ENCODE assay signal across 8 mouse cellular contexts in the genomic region with DNA sequence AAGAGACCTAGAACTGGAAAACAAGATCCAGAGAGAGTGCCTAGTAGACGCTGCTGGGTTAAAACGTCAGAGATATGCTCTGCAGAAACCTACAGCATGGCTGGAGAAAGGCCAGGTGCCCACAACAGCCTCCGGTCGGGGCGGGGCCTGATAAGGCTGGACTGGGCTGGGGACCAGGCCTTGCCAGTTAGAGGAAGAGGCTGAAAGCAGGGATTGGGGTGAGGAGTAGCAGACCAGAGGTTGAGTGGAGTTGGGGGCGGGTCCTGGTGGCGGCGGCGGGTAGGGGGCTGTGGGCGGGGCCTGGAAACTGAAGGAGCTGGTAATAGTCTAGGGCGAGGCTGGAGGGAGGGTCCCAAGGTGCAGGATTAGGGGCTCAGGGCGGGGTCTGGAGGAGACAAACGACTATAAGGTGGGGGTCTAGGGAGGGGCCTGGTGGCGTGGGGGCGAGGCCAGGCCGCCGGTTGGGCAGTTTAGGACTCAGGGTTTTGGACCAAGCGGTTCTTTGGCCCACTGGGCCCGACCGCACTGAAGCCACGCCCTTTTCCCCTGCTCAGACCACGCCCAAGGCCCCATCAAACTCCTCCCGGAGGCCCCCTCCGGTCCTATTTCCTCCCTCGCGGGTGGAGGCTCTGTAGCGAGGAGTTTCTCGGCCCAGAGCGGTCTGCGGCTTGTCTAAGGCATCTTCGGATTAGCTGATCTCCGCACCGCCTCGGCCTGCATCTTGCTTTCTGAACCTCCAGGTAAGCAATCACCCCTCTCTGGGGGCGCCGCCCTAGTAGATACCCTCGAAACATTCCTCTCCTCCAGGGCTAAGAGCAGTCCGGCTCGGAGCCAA. TPM values are rescaled to one million over a fixed set of nuclear protein-coding genes. Genes with fewer than 3 reads are reported as not detected.
A peak's percentile ranks its signal among the peaks of the same experiment; 100 is the strongest.
DNase-seq lines count a peak whose midpoint lies in the region; ATAC-seq lines count a peak whose summit lies in the region.

A gene (plus strand): TSS at position 176 of the 835 bp plus-strand sequence.

- H3K36me3 ChIP-seq in hindbrain, embryonic 13.5 days: no peaks in the 10 kb centered on the region

- H3K4me2 ChIP-seq in hindbrain, embryonic 13.5 days: peak within 1 kb of the TSS; percentile 87

- ATAC-seq in hindbrain, embryonic 13.5 days (ENCODE audit: low FRiP score): peak; percentile 91

- no peaks in the 10 kb centered on the region for H3K9me3 ChIP-seq in hindbrain, embryonic 13.5 days

- peak within 1 kb of the TSS; percentile 79 for H3K27ac ChIP-seq in hindbrain, embryonic 13.5 days

- peak within 1 kb of the TSS; percentile 60 for H3K4me3 ChIP-seq in hindbrain, embryonic 13.5 days

- H3K4me1 ChIP-seq in hindbrain, embryonic 13.5 days (replicated peaks): peaks cover 28% of the 10 kb centered on the region

- no peaks in the 10 kb centered on the region for H3K27me3 ChIP-seq in hindbrain, embryonic 13.5 days

- under 1% methylated on average over 38 of the region's 39 CpGs for WGBS in hindbrain, embryonic 13.5 days

- DNase-seq in NIH3T3 (ENCODE audit: low read depth): peak; percentile 94
- DNase-seq in cerebellum, adult 9-11 months: peak; percentile 92
- DNase-seq in frontal cortex, postnatal 25 days (ENCODE audit: low spot score in 2 of 2): peak; percentile 66 to 69
- DNase-seq in layer of hippocampus, postnatal 25 days (ENCODE audit: extremely low spot score in 1 of 2, low spot score in 1 of 2): peak; percentile 69 to 76
- peak; percentile 89 for DNase-seq in lung, postnatal 14 days
- peak; percentile 69 for DNase-seq in retina, adult 2 months (ENCODE audit: low read depth, low spot score)
- DNase-seq in thymus, postnatal 36 days: peak; percentile 84 to 87

- H3K9ac ChIP-seq in hindbrain, embryonic 13.5 days: peak within 1 kb of the TSS; percentile 86

RNA-seq across cellular contexts. Expression of the gene that starts here (rescaled TPM):
- 40.5 and 40.6 TPM in 2 replicates for polyA plus RNA-seq in hindbrain, embryonic 13.5 days (2015; fragmentation: Nextera tagmentation; extraction: Ambion mirVana)
- total RNA-seq in layer of hippocampus, postnatal 25 days (2021): 10 to 100 TPM; 35.5 to 44.3 TPM

Comparison
In these comparisons a context has a peak if more than half of its experiments do, and no peak if none do; other contexts are left out.
1. Peak in every context shown above with its lines: DNase-seq, ATAC-seq, H3K4me3 ChIP-seq and H3K27ac ChIP-seq.